Mouse (Mus musculus) embryonic fibroblast, embryonic 13.5 days (primary cell): ENCODE results near the gene Zfhx3. TPM values are rescaled to one million over a fixed set of nuclear protein-coding genes. Genes with fewer than 3 reads are reported as not detected.

ENCODE experiments used
- H3K27ac ChIP-seq: 2 replicates; pipeline ENCODE4 v1.5.1; 2012; ENCODE audit warnings: low read length, control low read depth, inconsistent platforms; ENCODE audit not compliant: insufficient read depth
- H3K4me1 ChIP-seq: 2 replicates; pipeline ENCODE4 v1.6.1; 2011; ENCODE audit warnings: low read length; ENCODE audit not compliant: control insufficient read depth, insufficient read depth
- H3K4me3 ChIP-seq: 2 replicates; pipeline ENCODE4 v1.5.1; 2011; ENCODE audit warnings: mild to moderate bottlenecking, control low read depth, low read length; ENCODE audit not compliant: insufficient read depth
- CTCF ChIP-seq: IDR thresholded peaks from 2 replicates; pipeline ENCODE4 v1.5.1; 2011; ENCODE audit warnings: mild to moderate bottlenecking, control low read depth, low read length, moderate library complexity, borderline replicate concordance; ENCODE audit not compliant: insufficient read depth
- POLR2A ChIP-seq: IDR thresholded peaks from 2 replicates; pipeline ENCODE4 v1.6.1; 2011; ENCODE audit warnings: low read depth, mild to moderate bottlenecking, control low read depth, low read length, moderate library complexity
- polyA plus RNA-seq: library from polyadenylated mRNA; stranded (reverse); fragments of >200 nt; gene quantifications from 2 replicates; pipeline ENCODE4 v1.2.4, GENCODE M21; 2011; ENCODE audit warnings: low read depth; ENCODE audit not compliant: missing spikeins, insufficient read length

Zfhx3 gene
- polyA plus RNA-seq, 1 experiment = 30.6 TPM

- 0 out of 2 replicates have a peak overlapping the region, but pooled peaks have one; percentile 16 for H3K27ac ChIP-seq
- no peak overlapping the region for H3K4me3 ChIP-seq
Observed at GRCm38 (mm10) chr8:108194571-108194970, 252.1 kb downstream of the Zfhx3 start.

GRCm38 (mm10) chr8:108215026-108215425 is 272.6 kb downstream of the Zfhx3 start:
- Histone ChIP-seq H3K4me3 (no peak overlapping the region), H3K27ac (no peak overlapping the region), H3K4me1 (no peaks in the 10 kb centered on the region)
- TF ChIP-seq POLR2A (no peak), CTCF (no peak)

More at GRCm38 (mm10) chr8:108194571-108194970, 252.1 kb downstream of the Zfhx3 start:
- H3K4me1 ChIP-seq = peaks cover 7% of the 10 kb centered on the region
- TF ChIP-seq CTCF = no peak
- TF ChIP-seq POLR2A = no peak

- no peaks in the 10 kb centered on the region for H3K4me1 ChIP-seq
- H3K27ac ChIP-seq = no peak overlapping the region
- TF ChIP-seq POLR2A = no peak
- H3K4me3 ChIP-seq = no peak overlapping the region
Observed at GRCm38 (mm10) chr8:108218171-108218840, 275.9 kb downstream of the Zfhx3 start.

- no peaks in the 10 kb centered on the region for H3K4me1 ChIP-seq
- TF ChIP-seq POLR2A = no peak
- TF ChIP-seq CTCF = no peak
Observed at GRCm38 (mm10) chr8:108220511-108220910, 278.1 kb downstream of the Zfhx3 start.

GRCm38 (mm10) chr8:108222091-108222490 is 279.6 kb downstream of the Zfhx3 start:
- no peak overlapping the region for H3K4me3 ChIP-seq
- no peak overlapping the region for H3K27ac ChIP-seq
- TF ChIP-seq POLR2A = no peak
- no peak for TF ChIP-seq CTCF
- H3K4me1 ChIP-seq = no peaks in the 10 kb centered on the region

More at GRCm38 (mm10) chr8:108220511-108220910, 278.1 kb downstream of the Zfhx3 start:
- H3K4me3 ChIP-seq = no peak overlapping the region
- no peak overlapping the region for H3K27ac ChIP-seq

GRCm38 (mm10) chr8:108232326-108232725 is 289.9 kb downstream of the Zfhx3 start:
- no peaks in the 10 kb centered on the region for H3K4me1 ChIP-seq
- no peak for TF ChIP-seq POLR2A
- TF ChIP-seq CTCF = no peak
- no peak overlapping the region for H3K27ac ChIP-seq
- H3K4me3 ChIP-seq = no peak overlapping the region

GRCm38 (mm10) chr8:108234481-108234880 is 292.0 kb downstream of the Zfhx3 start:
- no peak for TF ChIP-seq POLR2A
- no peak for TF ChIP-seq CTCF
- H3K4me1 ChIP-seq = no peaks in the 10 kb centered on the region
- H3K27ac ChIP-seq = no peak overlapping the region
- H3K4me3 ChIP-seq = no peak overlapping the region

- Histone ChIP-seq H3K4me1 (no peaks in the 10 kb centered on the region), H3K4me3 (no peak overlapping the region), H3K27ac (no peak overlapping the region)
- TF ChIP-seq CTCF (no peak), POLR2A (no peak)
Observed at GRCm38 (mm10) chr8:108236715-108237114, 294.3 kb downstream of the Zfhx3 start.

- TF ChIP-seq CTCF (no peak), POLR2A (no peak)
- Histone ChIP-seq H3K4me3 (no peak overlapping the region), H3K4me1 (no peaks in the 10 kb centered on the region; the same call in 1 of the 2 replicates), H3K27ac (no peak overlapping the region)
Observed at GRCm38 (mm10) chr8:108239531-108239930, 297.1 kb downstream of the Zfhx3 start.

GRCm38 (mm10) chr8:108241041-108241690 is 298.7 kb downstream of the Zfhx3 start:
- no peak overlapping the region for H3K4me3 ChIP-seq
- H3K27ac ChIP-seq = no peak overlapping the region
- no peaks in the 10 kb centered on the region; the same call in 1 of the 2 replicates for H3K4me1 ChIP-seq
- TF ChIP-seq CTCF (no peak), POLR2A (no peak)

GRCm38 (mm10) chr8:108243270-108243669 is 300.8 kb downstream of the Zfhx3 start:
- Histone ChIP-seq H3K4me3 (no peak overlapping the region), H3K27ac (no peak overlapping the region)

More at GRCm38 (mm10) chr8:108243270-108243669, 300.8 kb downstream of the Zfhx3 start:
- no peaks in the 10 kb centered on the region; the same call in 1 of the 2 replicates for H3K4me1 ChIP-seq
- no peak for TF ChIP-seq CTCF
- TF ChIP-seq POLR2A = no peak
